11 mouse cellular contexts compared by ENCODE assay signal in genomic region chr13:58065316-58065715, GRCm38 (mm10). TPM values are rescaled to one million over a fixed set of nuclear protein-coding genes. Genes with fewer than 3 reads are reported as not detected.
DNase-seq lines count a peak whose midpoint lies in the region; ATAC-seq and TF ChIP-seq lines count a peak whose summit lies in the region.
"Had no signal": no experiment of that assay in that cellular context is flagged by ENCODE, and none has a peak within 500 bp of the region (broad histone marks: within the 10 kb centered on the region; RNA-seq: fewer than 3 reads in every experiment).

No protein-coding gene starts in this region.

- H3K27me3 ChIP-seq in kidney, postnatal 0 days (ENCODE audit: insufficient read depth, low read length): no peaks in the 10 kb centered on the region
- H3K27me3 ChIP-seq: limb, embryonic 13.5 days; neural tube, embryonic 12.5 days had no signal

- no peak overlapping the region for H3K4me2 ChIP-seq in kidney, postnatal 0 days (ENCODE audit: low read length)
- H3K4me2 ChIP-seq: limb, embryonic 13.5 days; neural tube, embryonic 12.5 days had no signal

- DNase-seq in adrenal gland, adult (ENCODE audit: inconsistent age in 2 of 2, low spot score in 1 of 2): peak; percentile 36 to 59
- no peak for DNase-seq in adrenal gland, adult 8-10 months
- no peak for DNase-seq in layer of hippocampus, adult 2 months (ENCODE audit: low spot score in 2 of 2)
- no peak for DNase-seq in layer of hippocampus, adult 9-11 months
- DNase-seq in adipocyte (ENCODE audit: low spot score): peak; percentile 50
- DNase-seq in kidney, postnatal 0 days (ENCODE audit: low spot score): peak; percentile 34
- no peak for DNase-seq in thymus, postnatal 0 days (ENCODE audit: low spot score)
- no peak for DNase-seq in right cerebral cortex, postnatal 25 days

- H3K9me3 ChIP-seq in kidney, postnatal 0 days (replicated peaks; ENCODE audit: low read length): no peaks in the 10 kb centered on the region
- H3K9me3 ChIP-seq: limb, embryonic 13.5 days; neural tube, embryonic 12.5 days had no signal

- ATAC-seq in kidney, postnatal 0 days (replicated peaks; ENCODE audit: low FRiP score, low read depth): no peak

- H3K36me3 ChIP-seq in kidney, postnatal 0 days (ENCODE audit: insufficient read depth, low read length): 0 out of 2 replicates have a peak, but pooled peaks cover 8% of the 10 kb centered on the region
- H3K36me3 ChIP-seq: G1E; neural tube, embryonic 12.5 days had no signal

- peak overlapping the region; percentile 79 for H3K27ac ChIP-seq in layer of hippocampus, adult 2 months
- H3K27ac ChIP-seq in kidney, postnatal 0 days: peak overlapping the region; percentile 96
- H3K27ac ChIP-seq: neural tube, embryonic 12.5 days had no signal

- no peak overlapping the region for H3K4me3 ChIP-seq in layer of hippocampus, adult 2 months
- H3K4me3 ChIP-seq in kidney, postnatal 0 days (replicated peaks; ENCODE audit: low read depth, low read length): no peak overlapping the region
- H3K4me3 ChIP-seq: limb, embryonic 13.5 days; neural tube, embryonic 12.5 days had no signal

- no peak for TF ChIP-seq CTCF in layer of hippocampus, adult 2 months (conservative IDR thresholded peaks at IDR 0.05)
- TF ChIP-seq CTCF in kidney, postnatal 0 days (IDR thresholded peaks at IDR 0.05; ENCODE audit: low read depth): no peak

- H3K9ac ChIP-seq in kidney, postnatal 0 days (ENCODE audit: low read depth, low read length): no peak overlapping the region
- H3K9ac ChIP-seq: limb, embryonic 13.5 days; neural tube, embryonic 12.5 days had no signal

- WGBS in kidney, postnatal 0 days: 50% methylated on average over 5 of the region's 5 CpGs

- peaks cover 35% of the 10 kb centered on the region for H3K4me1 ChIP-seq in kidney, postnatal 0 days (replicated peaks; ENCODE audit: insufficient read depth, low read length)

RNA-seq across cellular contexts. Expression of gene Klhl3, which starts 48.1 kb away (rescaled TPM):
- total RNA-seq in adrenal gland, adult 8-10 months (2022): 1 to 10 TPM; 1.1 to 4.2 (median 3.2) TPM
- total RNA-seq in layer of hippocampus, adult 2 months (2021): 10 to 100 TPM; 48.3 to 48.4 TPM
- 10.7 and 12.3 TPM in 2 replicates for polyA plus RNA-seq in kidney, postnatal 0 days (2015; fragmentation: Nextera tagmentation; extraction: Ambion mirVana)
- polyA plus RNA-seq in thymus, postnatal 0 days (2015; fragmentation: Nextera tagmentation; extraction: Ambion mirVana): 1.4 and 1.8 TPM in 2 replicates
- polyA plus RNA-seq: G1E had no signal

Comparison
In these comparisons a context has a peak if more than half of its experiments do, and no peak if none do; other contexts are left out.
1. DNase-seq: peak in adrenal gland, adult (2 of 2), adipocyte (single experiment) and kidney, postnatal 0 days (single experiment); none in adrenal gland, adult 8-10 months (single experiment), layer of hippocampus, adult 2 months (0 of 2), layer of hippocampus, adult 9-11 months (single experiment), thymus, postnatal 0 days (single experiment) and right cerebral cortex, postnatal 25 days (single experiment).
2. RNA of gene Klhl3, which starts 48.1 kb away (total RNA-seq): 48.3 to 48.4 TPM in layer of hippocampus, adult 2 months; 1.1 to 4.2 TPM in adrenal gland, adult 8-10 months; every median in the first group is over 4 times any median in the second.